Mouse (Mus musculus): ENCODE measurements around the gene Vsx1.

GRCm38 (mm10) chr2:150712167-150712674 lies 23.1 kb upstream of the Vsx1 start:
- TF ChIP-seq POLR2A (IDR thresholded peaks at IDR 0.05; ENCODE audit: borderline replicate concordance, low read depth, low read length) (no peak), CTCF (IDR thresholded peaks at IDR 0.05; ENCODE audit: low read depth, low read length) (no peak)

All from bone marrow macrophage, adult 2 months (primary cell).